Mouse (Mus musculus) G1E-ER4 (cell line): Measurements from ENCODE around the gene Dhx30. TPM values are rescaled to one million over a fixed set of nuclear protein-coding genes. Genes with fewer than 3 reads are reported as not detected.

Source experiments
- GATA1 ChIP-seq: IDR thresholded peaks from one replicate; pipeline ENCODE4 v1.8.0; 2012; ENCODE audit warnings: low read length, inconsistent platforms
- polyA plus RNA-seq: library from polyadenylated mRNA; stranded (reverse); fragments of >175 nt; gene quantifications from 2 replicates; pipeline ENCODE4 v1.2.3, GENCODE M21; 2012

The Dhx30 gene
- polyA plus RNA-seq, 1 experiment: 35.3 TPM

DNA sequence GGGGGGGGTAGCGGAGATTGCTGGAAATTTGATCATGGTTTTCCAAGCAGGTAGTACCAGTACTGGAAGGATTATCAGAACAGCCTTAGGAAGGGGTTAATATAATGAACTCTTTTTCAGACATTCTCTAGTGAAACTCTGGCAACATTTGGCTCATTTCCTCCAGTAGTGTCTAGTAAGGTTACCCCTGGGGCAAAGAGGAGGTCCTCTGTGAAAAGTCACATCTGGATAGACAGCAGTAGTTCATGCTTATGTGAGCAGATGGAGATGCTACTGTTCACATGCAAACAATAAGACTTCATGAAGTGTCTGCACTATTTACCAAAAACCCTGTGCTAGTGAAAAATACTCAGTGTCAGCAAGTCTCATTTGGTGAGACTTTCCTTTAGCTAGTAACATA is 60.4 kb downstream of the Dhx30 start:
- no peak for TF ChIP-seq GATA1

DNA sequence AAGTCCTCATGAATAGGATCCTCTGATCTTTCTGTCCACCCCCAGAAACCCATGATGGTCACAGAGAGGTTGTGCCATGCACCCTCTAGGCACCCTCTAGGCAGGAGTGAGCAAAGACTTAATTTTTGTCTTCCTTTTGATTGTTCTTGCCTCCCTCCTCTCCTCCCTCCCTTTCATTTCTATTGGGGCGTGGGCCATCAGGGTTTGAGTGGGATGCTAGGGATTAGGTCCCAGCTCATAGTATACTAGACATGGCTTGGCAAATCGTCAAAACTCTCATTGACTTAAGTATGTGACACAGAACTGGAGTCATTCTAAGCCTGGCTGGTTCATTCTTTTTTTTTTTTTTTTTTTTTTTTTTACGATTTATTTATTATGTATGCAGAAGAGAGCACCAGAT is 62.8 kb downstream of the Dhx30 start:
- no peak for TF ChIP-seq GATA1

DNA sequence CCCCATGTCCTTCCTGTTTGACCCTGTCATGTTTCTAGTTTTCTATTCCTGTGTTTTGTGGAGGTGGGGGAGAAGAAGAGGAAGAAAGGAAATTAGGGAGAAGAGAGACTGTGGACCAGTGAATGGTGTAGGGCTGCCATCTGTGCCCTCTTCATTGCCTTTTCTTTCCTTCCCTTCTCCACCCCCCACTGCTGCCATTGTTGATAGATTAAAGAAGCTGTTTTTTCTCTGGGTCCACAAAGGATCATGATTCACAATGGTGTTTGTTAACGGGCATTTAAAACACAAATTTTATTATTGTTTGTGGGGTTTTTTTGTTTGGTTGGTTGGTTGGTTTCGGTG is 63.6 kb downstream of the Dhx30 start:
- TF ChIP-seq GATA1: no peak

DNA sequence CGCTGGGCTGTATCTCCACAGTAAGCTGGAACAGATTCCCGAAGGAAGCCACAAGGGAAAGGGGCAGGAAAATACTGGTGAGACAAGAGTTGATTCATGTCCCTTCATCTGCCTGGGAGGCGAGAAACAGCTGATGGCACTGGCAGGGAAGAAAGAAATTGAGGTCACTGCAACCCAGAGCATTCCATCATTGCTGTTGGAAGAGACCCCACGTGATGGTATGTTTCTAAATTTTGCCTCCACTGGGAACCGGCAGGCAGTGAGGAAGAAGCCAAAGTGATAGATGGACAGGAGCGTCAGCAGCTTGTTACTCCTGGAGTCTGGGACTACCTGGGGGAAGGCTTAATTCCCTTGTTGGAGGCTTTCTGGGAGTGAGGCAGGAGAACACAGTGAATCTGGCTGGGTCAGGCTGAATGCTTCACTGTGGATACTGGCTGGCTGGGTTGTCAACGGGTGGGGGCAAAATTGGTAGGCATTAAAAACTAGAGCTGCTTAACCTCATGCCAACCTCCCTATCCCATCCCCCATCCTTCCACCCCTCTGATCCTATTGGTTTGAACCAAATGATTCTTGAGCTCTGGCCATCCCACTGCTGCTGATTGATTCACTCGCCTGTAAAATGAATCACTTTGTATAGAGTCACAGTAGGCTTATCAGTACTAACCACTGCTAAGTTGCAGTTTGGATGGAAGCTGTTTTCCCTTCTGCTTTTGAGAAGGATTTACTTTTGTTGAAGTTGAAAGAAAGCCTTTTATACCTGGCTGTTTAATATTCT is 64.1 kb downstream of the Dhx30 start:
- TF ChIP-seq GATA1: no peak

DNA sequence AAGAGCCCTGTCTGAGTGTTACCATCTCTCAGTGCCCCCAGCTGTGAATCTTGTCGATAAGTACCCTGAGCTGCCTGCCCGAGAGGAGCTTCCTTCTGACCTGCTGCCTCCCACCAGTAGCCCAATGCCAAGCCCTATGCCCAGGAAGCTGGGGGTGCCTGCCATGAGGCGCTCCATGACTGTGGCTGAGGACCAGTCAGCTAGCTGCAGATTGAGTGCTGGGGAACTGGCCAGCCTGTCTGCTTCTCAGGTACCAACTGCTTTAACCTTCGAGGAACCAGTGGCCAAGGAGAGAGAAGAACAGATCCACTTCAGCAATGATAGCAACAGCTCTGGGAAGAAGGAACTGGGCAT is 64.7 kb downstream of the Dhx30 start:
- TF ChIP-seq GATA1: no peak

DNA sequence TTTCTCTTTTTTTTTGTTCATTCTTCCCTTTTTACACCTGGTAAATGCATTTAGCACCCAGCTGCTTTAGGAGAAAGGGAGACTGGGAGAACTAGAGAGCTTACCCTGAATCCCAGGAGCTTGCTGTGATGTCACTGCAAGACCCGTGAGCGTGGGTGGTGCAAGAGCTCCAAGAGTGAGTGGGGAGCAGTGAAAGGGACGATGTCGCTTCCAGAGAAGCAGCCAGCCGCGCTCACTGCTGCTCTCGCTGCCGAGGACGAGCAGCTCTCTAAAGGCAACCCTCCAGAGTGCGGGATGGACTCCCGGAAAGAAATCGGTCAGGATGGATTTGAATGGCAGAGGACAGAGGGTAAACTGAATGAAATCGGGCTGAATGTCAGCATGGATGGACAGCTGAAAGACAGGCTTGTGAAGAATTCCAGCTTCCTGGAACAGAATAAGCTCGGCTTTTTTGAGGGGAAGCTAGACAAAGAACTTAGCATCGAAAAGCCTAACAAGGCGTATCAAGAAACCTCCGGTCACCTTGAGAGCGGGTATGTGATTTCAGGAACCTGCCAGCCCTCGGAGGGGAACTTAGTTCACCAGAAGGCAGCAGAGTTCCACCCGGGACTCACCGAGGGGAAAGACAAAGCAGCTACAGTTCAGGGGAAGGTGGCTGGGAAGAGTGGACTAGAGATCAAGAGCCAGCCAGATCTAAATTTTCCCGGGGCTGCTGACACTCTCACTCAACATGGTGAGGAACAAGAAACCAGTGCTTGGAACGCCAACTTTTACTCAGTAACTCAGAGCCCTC is 65.6 kb downstream of the Dhx30 start:
- TF ChIP-seq GATA1: no peak

DNA sequence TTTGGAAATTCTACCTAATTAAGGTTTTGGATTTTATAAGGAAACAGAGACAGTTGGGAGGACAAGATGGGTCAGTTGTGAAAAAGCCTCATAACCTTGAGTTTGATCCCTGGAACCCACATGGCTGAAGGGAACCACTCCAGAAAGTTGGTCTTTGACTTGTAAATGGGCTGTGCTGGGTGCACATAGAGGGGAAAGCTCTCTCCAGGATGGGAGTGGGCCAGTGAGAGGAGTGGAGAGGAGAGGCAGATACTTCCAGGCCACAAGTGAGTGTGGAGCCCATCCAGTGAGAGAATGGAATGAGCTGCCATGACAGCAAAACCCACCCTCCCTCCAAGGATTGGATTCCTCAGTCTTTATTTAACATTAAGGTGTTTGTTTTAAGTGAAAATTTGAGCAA is 66.4 kb downstream of the Dhx30 start:
- TF ChIP-seq GATA1: no peak

DNA sequence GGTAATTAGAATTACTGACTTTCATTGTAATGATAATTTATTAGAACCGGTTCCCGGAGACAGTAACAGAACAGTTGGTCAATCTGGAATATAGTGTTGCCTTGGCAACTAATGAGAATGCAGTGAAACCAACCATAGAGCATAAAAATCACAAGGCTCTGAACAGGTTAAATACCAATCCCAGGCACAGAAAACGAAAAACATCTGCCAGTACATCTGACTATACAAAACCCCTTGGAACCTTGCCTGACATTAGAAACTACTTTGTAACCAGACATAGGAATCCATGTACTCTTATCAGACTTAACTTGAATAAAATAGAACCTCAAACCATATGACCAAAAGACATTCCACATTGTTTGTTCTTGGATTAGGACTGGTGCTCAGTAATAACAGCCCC is 69.8 kb downstream of the Dhx30 start:
- TF ChIP-seq GATA1: no peak

DNA sequence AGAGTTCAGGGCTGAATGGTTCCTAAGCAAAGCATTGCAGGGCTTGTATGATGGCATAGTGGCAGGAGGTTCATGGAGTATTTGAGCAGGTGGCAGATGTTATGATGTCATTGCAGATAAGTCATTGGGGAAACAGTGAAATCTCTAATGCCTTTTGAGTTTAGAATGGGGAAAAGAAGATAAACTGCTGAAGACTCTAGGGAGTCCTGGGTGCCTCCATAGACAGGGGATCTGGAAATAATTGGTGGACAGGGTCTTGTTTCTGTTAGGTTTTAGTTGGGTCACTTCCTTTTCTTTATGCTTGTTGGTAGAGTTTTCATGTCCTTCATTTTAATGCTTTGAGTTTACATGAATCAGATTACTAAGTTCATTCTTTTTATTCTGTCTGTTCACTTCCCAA is 70.4 kb downstream of the Dhx30 start:
- TF ChIP-seq GATA1: no peak

DNA sequence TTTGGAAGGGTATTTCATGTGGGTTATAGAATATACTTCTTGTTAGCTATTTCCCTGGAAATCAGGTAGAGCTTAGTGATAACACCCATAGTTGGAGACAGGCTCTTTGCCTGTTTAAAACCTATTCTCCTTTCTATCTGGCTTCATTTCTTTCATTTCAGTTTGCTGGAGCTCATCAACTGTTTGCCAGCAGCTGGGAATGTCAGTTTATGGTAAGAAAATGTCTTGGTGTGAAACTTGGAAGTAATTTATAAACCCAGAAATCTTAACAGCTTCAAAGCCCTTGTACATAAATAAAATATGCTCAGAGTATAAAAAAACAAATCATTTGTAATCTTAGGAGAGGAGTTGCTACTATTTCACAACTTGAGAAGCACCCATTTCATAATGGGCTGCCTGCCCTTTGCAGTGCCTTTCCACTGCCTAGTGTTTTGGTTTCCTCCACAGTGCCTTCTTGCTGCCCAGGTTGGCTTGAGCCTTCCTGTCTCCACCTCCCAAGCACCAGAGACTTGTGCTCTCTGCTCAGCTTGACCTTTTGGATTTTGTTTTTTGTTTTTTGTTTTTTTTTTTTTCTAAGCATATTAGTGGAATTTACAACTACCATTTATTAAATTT is 71.8 kb downstream of the Dhx30 start:
- no peak for TF ChIP-seq GATA1

DNA sequence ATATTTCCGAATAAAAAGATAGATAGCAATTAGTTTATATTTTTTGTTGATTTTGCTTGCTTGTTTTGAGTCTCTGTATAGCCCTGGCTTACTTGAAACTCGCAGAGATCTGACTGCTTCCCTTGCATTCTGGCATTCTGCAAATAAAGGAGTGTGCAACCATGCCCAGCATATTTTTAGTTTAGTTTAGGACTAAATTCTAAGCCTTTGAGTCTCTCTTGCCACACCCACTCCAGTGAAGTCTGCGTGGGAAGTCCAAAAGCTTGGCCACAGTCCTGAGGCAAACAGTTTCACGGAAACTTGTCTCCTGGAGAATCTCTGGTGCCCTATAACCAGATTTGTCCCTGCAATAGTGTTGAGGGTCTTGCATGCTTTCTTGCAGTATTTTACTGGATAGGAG is 73.3 kb downstream of the Dhx30 start:
- TF ChIP-seq GATA1: no peak

DNA sequence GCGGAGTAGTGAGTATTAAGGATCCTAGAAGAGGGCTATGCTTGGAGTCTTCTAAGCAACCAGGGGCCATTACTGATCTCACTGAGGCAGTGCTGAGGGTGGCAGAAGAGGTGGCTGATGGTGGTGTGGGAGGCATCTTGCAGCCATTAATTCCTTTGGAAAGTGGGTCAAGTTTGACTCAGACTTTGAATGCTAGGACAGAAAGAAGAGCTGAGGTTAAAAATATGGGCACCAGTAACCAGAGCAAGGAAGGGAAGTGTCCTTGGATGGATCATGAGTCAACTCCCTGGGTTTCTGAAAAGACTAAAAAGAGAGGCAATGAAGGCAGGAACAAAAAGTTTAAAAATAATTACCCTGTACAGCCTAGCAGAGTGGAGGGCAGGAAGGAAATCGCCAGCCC is 79.1 kb downstream of the Dhx30 start:
- TF ChIP-seq GATA1: no peak

DNA sequence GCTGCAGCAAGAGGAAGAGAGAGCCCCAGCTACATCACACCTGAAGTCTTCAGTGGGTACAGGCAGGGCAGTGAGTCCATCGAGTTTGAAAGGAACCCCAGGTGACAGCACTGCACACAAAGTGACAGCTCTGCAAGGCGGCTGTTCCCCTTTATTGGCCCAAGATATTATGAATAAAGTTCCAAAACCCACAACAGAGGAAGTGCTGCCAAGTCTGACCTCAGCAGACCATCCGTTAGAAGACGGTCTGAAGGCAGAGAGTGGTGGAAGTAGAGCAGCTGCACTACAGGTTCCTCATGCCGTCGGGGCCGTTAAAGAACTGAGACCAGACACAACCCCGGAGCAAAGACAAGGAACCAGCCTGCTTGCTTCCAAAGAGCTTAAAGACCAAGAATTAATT is 79.7 kb downstream of the Dhx30 start:
- TF ChIP-seq GATA1: no peak

DNA sequence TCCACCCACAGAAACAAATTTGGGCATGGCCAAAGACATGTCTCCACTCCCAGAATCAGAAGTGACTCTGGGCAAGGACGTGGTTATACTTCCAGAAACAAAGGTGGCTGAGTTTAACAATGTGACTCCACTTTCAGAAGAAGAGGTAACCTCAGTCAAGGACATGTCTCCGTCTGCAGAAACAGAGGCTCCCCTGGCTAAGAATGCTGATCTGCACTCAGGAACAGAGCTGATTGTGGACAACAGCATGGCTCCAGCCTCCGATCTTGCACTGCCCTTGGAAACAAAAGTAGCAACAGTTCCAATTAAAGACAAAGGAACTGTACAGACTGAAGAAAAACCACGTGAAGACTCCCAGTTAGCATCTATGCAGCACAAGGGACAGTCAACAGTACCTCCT is 82.5 kb downstream of the Dhx30 start:
- TF ChIP-seq GATA1: no peak

Other genes starting within 250 kb of the Dhx30 start
- gene Cdc25a, start 242.3 kb downstream of the Dhx30 start, polyA plus RNA-seq: 108 and 165 TPM in 2 replicates
- 73.3 and 80.1 TPM in 2 replicates for gene Map4, start 186.4 kb downstream of the Dhx30 start, polyA plus RNA-seq
- gene Smarcc1, start 122 bp downstream of the Dhx30 start, polyA plus RNA-seq: 129 and 147 TPM in 2 replicates
- gene Cspg5, start 126.0 kb upstream of the Dhx30 start, polyA plus RNA-seq: 0.21 and 0.23 TPM in 2 replicates
- 22.2 and 22.8 TPM in 2 replicates for gene Elp6, start 187.3 kb upstream of the Dhx30 start, polyA plus RNA-seq
- gene Scap, start 215.5 kb upstream of the Dhx30 start, polyA plus RNA-seq: 278 and 318 TPM in 2 replicates